Mouse (Mus musculus): ENCODE measurements around the gene Cacul1. TPM values are rescaled to one million over a fixed set of nuclear protein-coding genes. Genes with fewer than 3 reads are reported as not detected.

Cacul1 gene
- polyA plus RNA-seq, 1 experiment, result 14.0 TPM

- Histone ChIP-seq H3K4me1 (ENCODE audit: control insufficient read depth, insufficient read depth, low read length) (peaks cover 2% of the 10 kb centered on the region; the same call in 1 of the 2 replicates), H3K36me3 (ENCODE audit: control insufficient read depth, insufficient read depth, low read length) (peaks cover 7% of the 10 kb centered on the region), H3K27ac (ENCODE audit: insufficient read depth, low read depth, low read length) (no peak overlapping the region), H3K27me3 (replicated peaks; ENCODE audit: control insufficient read depth, insufficient read depth, low read length) (no peaks in the 10 kb centered on the region), H3K4me3 (ENCODE audit: insufficient read depth, low read depth, low read length) (no peak overlapping the region)
- WGBS, result 98% methylated on average over 1 of the region's 1 CpGs
- no peak for DNase-seq
- TF ChIP-seq CTCF (conservative IDR thresholded peaks at IDR 0.05; ENCODE audit: insufficient read depth, insufficient read length, low read depth, low read length) (no peak), POLR2A (IDR thresholded peaks at IDR 0.05; ENCODE audit: low read depth, low read length) (no peak)
Measured at GRCm38 (mm10) chr19:60530171-60530570, 50.7 kb downstream of the Cacul1 start.

DNA sequence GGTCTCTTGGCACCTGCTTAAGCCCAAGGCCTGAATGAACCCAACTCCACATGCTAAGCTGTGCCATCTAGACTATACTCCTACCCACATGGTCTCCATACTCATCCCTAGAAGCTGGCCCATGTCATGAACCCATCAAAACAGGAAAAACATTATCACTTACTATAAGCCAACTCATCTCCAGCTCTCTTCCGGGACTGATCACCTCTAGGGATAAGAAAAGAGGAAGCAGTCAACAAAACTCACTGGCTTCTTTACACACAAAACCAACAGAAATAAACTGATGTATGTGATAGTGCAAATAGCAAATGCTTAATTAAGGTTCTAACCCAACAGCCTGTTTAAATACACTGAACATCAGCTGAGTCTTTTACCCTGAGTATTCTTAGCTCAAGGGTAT is 51.5 kb downstream of the Cacul1 start:
- DNase-seq, result no peak
- H3K36me3 ChIP-seq (ENCODE audit: control insufficient read depth, insufficient read depth, low read length), result peaks cover 6% of the 10 kb centered on the region
- H3K27ac ChIP-seq (ENCODE audit: insufficient read depth, low read depth, low read length), result no peak overlapping the region
- H3K4me1 ChIP-seq (ENCODE audit: control insufficient read depth, insufficient read depth, low read length), result peaks cover 2% of the 10 kb centered on the region; the same call in 1 of the 2 replicates
- TF ChIP-seq POLR2A (IDR thresholded peaks at IDR 0.05; ENCODE audit: low read depth, low read length) (no peak), CTCF (conservative IDR thresholded peaks at IDR 0.05; ENCODE audit: insufficient read depth, insufficient read length, low read depth, low read length) (no peak)
- WGBS, result 89% methylated on average over 1 of the region's 1 CpGs
- H3K4me3 ChIP-seq (ENCODE audit: insufficient read depth, low read depth, low read length), result no peak overlapping the region
- no peaks in the 10 kb centered on the region for H3K27me3 ChIP-seq (replicated peaks; ENCODE audit: control insufficient read depth, insufficient read depth, low read length)

DNA sequence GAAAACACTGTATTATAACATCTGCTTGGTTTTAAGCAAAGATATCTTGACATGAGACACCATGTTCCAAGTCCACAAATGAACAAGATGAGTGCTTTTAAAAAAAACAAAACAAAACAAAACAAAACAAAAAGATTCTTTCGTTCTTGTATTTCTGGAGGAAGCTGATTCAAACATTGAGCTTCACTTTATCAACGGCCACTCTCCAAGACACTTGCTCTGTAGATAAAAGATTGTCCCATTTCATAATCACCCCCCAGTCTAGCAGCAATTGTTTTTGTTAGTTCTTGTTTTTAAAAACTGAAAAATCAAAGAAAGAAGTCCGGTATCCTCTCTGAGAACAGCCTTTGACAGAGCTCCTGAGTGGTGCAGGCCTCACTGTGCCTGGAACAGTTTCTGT is 52.2 kb downstream of the Cacul1 start:
- no peak overlapping the region for H3K4me3 ChIP-seq (ENCODE audit: insufficient read depth, low read depth, low read length)
- H3K36me3 ChIP-seq (ENCODE audit: control insufficient read depth, insufficient read depth, low read length), result peaks cover 6% of the 10 kb centered on the region
- no peak for DNase-seq
- H3K27me3 ChIP-seq (replicated peaks; ENCODE audit: control insufficient read depth, insufficient read depth, low read length), result no peaks in the 10 kb centered on the region
- no peak for TF ChIP-seq POLR2A (IDR thresholded peaks at IDR 0.05; ENCODE audit: low read depth, low read length)
- no peak for TF ChIP-seq CTCF (conservative IDR thresholded peaks at IDR 0.05; ENCODE audit: insufficient read depth, insufficient read length, low read depth, low read length)
- H3K4me1 ChIP-seq (ENCODE audit: control insufficient read depth, insufficient read depth, low read length), result peaks cover 2% of the 10 kb centered on the region; the same call in 1 of the 2 replicates
- 80% methylated on average over 3 of the region's 3 CpGs for WGBS
- H3K27ac ChIP-seq (ENCODE audit: insufficient read depth, low read depth, low read length), result no peak overlapping the region

GRCm38 (mm10) chr19:60526876-60527275 is 53.9 kb downstream of the Cacul1 start:
- no peak for DNase-seq

DNA sequence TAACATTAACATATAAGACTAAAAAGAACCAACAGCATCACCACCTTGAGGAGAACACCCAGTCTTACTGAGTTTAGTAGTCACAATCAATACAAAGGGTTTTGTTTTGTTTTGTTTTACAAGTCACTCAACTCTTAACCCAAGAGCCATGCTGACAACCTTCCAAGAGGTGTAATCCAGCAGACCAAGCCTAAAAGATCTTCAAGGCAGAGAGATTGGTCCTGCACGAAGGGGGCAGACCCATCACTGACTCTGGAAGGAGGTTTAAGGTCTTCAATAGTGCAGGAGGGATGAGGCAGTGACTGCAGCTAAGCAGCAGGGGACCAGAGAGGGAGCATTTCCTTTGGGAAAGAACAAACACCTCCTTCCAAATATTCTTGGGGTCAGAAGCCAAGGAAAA is 55.7 kb downstream of the Cacul1 start:
- DNase-seq, result no peak
- Histone ChIP-seq H3K27ac (ENCODE audit: insufficient read depth, low read depth, low read length) (no peak overlapping the region), H3K27me3 (replicated peaks; ENCODE audit: control insufficient read depth, insufficient read depth, low read length) (no peaks in the 10 kb centered on the region), H3K36me3 (ENCODE audit: control insufficient read depth, insufficient read depth, low read length) (peaks cover 4% of the 10 kb centered on the region), H3K4me1 (ENCODE audit: control insufficient read depth, insufficient read depth, low read length) (no peaks in the 10 kb centered on the region), H3K4me3 (ENCODE audit: insufficient read depth, low read depth, low read length) (no peak overlapping the region)
- TF ChIP-seq POLR2A (IDR thresholded peaks at IDR 0.05; ENCODE audit: low read depth, low read length) (no peak), CTCF (conservative IDR thresholded peaks at IDR 0.05; ENCODE audit: insufficient read depth, insufficient read length, low read depth, low read length) (no peak)
- WGBS, result 84% methylated on average over 1 of the region's 1 CpGs

More at GRCm38 (mm10) chr19:60526876-60527275, 53.9 kb downstream of the Cacul1 start:
- TF ChIP-seq CTCF (conservative IDR thresholded peaks at IDR 0.05; ENCODE audit: insufficient read depth, insufficient read length, low read depth, low read length) (no peak), POLR2A (IDR thresholded peaks at IDR 0.05; ENCODE audit: low read depth, low read length) (no peak)
- 90% methylated on average over 4 of the region's 4 CpGs for WGBS
- Histone ChIP-seq H3K4me3 (ENCODE audit: insufficient read depth, low read depth, low read length) (no peak overlapping the region), H3K36me3 (ENCODE audit: control insufficient read depth, insufficient read depth, low read length) (peaks cover 4% of the 10 kb centered on the region), H3K4me1 (ENCODE audit: control insufficient read depth, insufficient read depth, low read length) (no peaks in the 10 kb centered on the region; the same call in 1 of the 2 replicates), H3K27me3 (replicated peaks; ENCODE audit: control insufficient read depth, insufficient read depth, low read length) (no peaks in the 10 kb centered on the region), H3K27ac (ENCODE audit: insufficient read depth, low read depth, low read length) (no peak overlapping the region)

DNA sequence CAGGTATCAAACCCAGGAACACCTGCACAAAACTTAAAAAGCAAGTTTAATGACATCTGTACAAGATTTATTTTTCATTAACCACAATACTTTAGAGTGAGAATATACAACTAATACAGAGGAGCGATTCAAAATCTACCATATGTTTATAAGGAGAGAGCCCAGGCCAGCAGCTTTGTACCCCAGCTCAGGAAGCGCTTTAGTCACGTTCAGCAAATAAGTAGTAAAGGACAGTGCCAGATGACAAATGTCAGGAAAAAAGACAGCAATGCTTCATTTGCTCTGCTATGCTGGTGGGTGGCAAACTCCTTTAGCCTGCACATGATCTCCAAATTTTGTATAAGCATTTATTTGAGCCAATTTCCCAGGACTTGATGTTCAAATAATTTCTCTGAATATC is 56.1 kb downstream of the Cacul1 start:
- Histone ChIP-seq H3K27ac (ENCODE audit: insufficient read depth, low read depth, low read length) (no peak overlapping the region), H3K4me1 (ENCODE audit: control insufficient read depth, insufficient read depth, low read length) (no peaks in the 10 kb centered on the region), H3K4me3 (ENCODE audit: insufficient read depth, low read depth, low read length) (no peak overlapping the region), H3K36me3 (ENCODE audit: control insufficient read depth, insufficient read depth, low read length) (peaks cover 4% of the 10 kb centered on the region), H3K27me3 (replicated peaks; ENCODE audit: control insufficient read depth, insufficient read depth, low read length) (no peaks in the 10 kb centered on the region)
- no peak for TF ChIP-seq CTCF (conservative IDR thresholded peaks at IDR 0.05; ENCODE audit: insufficient read depth, insufficient read length, low read depth, low read length)
- TF ChIP-seq POLR2A (IDR thresholded peaks at IDR 0.05; ENCODE audit: low read depth, low read length), result no peak
- DNase-seq, result no peak
- WGBS, result 85% methylated on average over 3 of the region's 3 CpGs

DNA sequence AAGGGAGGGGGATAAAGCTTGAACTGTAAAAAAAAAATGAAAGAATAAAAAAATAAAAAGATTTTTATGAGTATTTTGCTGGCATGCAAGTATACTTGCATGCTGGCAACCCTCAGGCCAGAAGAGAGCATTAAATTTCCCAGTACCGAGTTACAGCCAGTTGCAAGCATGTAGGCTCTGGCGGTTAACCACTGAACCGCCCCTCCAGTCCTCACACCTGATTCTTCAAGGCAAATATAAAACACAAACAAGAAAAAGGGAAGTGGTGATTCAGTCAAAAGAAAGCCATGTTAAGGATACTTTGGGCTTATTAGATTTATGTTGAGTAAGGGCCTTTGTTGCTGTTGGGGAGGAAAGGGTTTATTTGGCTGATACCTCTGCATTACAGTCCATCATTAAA is 60.7 kb downstream of the Cacul1 start:
- no peak overlapping the region for H3K27ac ChIP-seq (ENCODE audit: insufficient read depth, low read depth, low read length)
- TF ChIP-seq CTCF (conservative IDR thresholded peaks at IDR 0.05; ENCODE audit: insufficient read depth, insufficient read length, low read depth, low read length) (no peak), POLR2A (IDR thresholded peaks at IDR 0.05; ENCODE audit: low read depth, low read length) (no peak)
- H3K27me3 ChIP-seq (replicated peaks; ENCODE audit: control insufficient read depth, insufficient read depth, low read length), result no peaks in the 10 kb centered on the region
- 88% methylated on average over 3 of the region's 3 CpGs for WGBS
- H3K4me1 ChIP-seq (ENCODE audit: control insufficient read depth, insufficient read depth, low read length), result no peaks in the 10 kb centered on the region
- H3K4me3 ChIP-seq (ENCODE audit: insufficient read depth, low read depth, low read length), result no peak overlapping the region
- DNase-seq, result no peak
- no peaks in the 10 kb centered on the region for H3K36me3 ChIP-seq (ENCODE audit: control insufficient read depth, insufficient read depth, low read length)
